Mouse (Mus musculus): ENCODE results near the gene Prpf4b.
"Not testable (repeated sequence)": the region's sequence is repeated elsewhere in the genome, so short reads cannot be mapped to it uniquely, and the experiment has no call there.

The Prpf4b gene

GRCm38 (mm10) chr13:34875166-34875710 is at the start of gene Prpf4b:
Gene Prpf4b, plus strand, starts transcription at chr13:34875302.
- peak; percentile 92 to 94 for DNase-seq

- DNase-seq: no peak
Measured at GRCm38 (mm10) chr13:34826760-34827690, 48.1 kb upstream of the Prpf4b start.

DNA sequence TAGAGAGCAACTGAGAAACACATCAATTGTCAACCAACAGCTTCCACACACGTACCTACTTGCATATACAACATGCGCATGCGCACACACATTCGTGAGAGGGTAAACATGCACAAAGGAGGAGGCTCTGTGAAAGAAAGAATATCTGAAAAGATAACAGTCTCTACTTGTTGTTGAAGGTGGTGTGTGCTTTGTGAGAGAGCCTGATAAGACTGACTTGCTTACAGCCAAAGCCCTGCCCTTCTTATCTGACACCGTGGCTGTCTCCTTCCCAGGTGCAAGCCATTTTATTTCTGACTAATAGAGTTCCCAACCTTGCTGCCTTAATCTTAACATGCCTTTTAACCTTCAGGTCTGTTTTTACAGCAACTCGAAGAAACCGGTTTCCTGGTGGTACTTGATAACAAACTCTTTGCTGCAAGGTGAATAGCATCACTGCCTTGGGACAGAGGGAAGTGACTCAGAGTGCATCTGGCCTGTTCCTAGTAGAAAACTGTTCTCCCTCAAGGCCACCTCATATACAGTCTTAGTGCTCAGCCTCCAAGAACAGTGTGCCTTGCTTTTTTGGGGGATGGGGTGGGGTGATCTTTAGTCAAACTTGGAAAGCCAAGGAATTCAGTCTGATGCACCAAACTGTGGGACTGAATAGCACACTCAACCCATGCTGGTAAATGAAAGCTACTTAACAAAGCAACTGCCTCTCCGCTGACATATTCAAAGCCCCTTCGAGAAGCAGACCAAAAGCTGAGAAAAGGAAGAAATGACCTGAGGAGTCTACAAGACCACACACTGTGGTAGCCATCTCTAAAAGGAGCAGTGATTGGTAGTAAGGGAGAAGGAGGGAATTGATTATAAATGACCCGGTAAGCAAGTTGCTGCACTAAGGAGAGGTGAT is 46.9 kb upstream of the Prpf4b start:
- no peak for DNase-seq

GRCm38 (mm10) chr13:34842851-34843250 is 32.3 kb upstream of the Prpf4b start:
- no peak for DNase-seq

- DNase-seq: no peak
Measured at GRCm38 (mm10) chr13:34850759-34851158, 24.3 kb upstream of the Prpf4b start.

DNA sequence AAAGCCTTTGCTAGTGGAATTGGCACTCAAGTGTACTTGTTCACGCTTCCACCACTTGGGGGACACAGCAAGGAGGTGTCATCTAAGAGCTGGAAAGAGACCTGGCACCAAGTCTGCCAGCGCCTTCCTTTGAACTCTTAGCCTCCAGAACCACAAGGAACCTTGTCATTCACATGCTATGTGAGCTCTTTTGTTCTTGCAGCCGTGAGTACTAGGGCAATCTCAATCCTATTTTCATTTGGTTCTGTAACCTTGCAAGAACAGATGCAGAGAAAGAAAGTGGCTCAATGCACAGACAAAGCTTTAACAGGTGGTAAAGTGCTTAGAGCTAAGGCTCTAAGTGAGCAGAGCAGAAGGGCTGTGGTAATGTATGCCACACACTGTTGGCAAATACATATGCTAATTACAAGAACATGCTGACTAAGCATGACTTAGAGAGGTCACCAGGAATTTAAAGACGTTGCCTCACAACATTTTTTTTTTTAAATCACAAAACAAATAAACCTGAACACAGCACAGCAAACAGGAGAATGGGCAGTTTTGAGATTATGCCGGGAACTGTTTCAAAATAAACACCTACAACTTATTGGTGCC is 23.8 kb upstream of the Prpf4b start:
- DNase-seq: no peak

DNA sequence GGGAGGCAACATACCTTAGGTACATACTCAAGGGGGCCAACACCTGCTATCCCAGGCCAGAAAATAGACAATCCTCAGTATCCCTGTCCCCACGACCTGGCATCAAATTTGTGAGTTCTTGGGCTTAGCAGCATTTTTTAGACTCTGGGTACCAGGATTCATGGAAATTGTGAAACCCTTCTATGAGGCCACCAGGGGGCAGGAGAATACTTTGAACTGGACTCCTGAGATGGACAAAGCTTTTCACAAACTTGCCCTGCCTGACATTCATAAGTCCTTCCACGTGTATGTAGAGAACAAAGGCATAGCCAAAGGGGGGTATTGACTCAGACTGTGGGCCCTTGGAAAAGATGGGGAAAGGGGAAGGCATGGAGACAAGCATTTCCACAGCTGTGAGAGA is 17.6 kb upstream of the Prpf4b start:
- peak in 1 of 2 experiments; percentile 45 for DNase-seq

- DNase-seq: no peak
Measured at GRCm38 (mm10) chr13:34859406-34859805, 15.7 kb upstream of the Prpf4b start.

DNA sequence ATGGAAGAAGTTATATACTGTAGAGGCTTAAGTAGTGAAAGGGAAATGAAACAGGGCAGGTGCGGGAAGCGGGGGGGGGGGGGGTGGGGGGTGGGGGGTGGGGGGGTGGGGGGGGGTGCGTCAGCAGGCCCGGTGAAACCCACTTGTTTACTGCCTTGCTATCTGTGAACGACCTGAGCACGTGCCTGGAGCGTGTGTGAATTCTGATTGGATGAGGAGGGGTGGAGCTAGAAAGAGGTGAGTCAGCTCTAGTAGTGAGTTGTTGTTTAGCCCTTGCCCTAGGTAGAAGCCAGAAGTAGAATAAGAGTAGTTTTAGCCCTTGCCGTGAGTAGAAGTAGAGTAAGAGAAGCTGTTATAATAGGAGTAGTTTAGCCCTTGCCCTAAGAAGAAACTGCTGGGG is 13.9 kb upstream of the Prpf4b start:
- not testable (repeated sequence) for DNase-seq

- peak in 1 of 2 experiments; percentile 48 for DNase-seq
Measured at GRCm38 (mm10) chr13:34864420-34865169, 10.5 kb upstream of the Prpf4b start.

DNA sequence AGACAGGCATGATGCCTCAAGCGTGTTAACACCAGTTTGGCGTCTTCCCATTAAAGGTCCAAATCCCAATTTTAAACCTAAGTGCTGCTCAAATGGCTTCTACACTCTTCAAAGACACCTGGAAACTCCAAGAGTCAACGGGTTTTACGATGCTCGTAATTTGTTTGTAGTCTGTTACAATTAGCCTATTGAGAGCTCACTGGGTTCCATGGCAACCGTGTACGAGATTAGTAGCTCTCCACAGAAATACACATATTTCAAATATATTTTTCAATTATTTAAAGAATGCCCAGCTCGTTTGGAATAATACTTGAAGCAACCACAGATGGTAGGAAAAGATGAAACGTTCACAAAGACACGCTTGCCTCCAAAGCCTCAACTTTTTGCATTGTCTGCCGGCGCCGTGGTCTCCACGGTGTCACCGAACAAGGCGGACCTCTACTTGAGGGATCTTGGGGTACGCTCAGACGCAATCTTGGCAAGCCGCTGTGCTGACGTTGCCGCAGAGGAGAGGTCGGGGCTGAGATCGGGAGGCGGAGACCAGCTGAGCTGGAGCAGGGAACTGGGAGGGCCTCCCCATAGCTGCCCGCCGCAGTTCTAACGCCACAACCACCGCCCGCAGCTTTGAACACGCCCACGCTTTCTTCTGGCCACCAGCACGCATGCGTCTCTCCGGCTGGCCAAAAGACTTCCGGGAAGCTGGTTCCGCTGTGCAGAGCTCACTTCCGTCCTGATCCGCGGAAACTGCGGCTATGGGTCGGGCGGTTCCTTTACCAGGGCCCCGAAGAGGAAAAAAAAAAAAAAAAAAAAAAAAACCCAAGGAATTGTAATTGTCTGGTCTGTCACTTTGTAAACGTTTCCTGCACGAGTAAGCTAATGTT is 1.1 kb upstream of the Prpf4b start:
- DNase-seq: peak; percentile 97

DNA sequence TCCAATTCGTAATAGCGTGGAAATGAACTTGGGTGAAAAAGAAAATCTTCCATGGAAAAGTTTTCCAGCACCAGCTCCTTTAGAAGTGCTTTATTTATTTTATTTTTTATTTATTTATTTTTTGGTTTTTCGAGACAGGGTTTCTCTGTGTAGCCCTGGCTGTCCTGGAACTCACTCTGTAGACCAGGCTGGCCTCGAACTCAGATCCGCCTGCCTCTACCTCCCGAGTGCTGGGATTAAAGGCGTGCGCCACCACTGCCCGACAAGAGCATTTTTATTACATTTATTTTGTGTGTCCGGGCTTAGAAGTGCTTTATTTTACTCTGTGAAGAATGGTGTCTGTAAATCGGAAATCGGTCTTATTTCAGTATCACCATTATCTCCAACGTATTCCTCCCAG is 366 bp upstream of the Prpf4b start:
- DNase-seq: not testable (repeated sequence)

- peak; percentile 67 to 72 for DNase-seq
Measured at GRCm38 (mm10) chr13:34875741-34876445, 791 bp downstream of the Prpf4b start.

DNA sequence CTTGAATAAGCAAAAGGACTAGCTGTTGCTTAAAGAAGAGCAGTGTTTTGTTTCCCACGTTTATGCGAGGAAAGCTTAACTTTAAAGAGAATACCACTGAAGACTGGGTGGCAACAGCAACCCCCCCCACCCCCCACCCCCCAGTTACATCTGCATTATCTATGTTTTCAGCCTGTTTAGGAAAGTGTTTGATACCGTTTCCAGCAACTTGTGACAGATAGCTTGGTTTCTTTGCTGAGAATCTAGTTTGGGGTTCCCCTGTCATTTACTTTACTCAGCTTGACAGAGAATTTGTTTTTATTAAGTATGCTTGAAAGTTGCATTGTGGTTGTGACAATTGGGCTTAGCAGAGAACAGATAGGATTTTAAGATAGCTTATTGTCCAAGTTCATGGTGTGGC is 1.4 kb downstream of the Prpf4b start:
- no peak for DNase-seq

- DNase-seq: no peak
Measured at GRCm38 (mm10) chr13:34892871-34893270, 17.8 kb downstream of the Prpf4b start.

DNA sequence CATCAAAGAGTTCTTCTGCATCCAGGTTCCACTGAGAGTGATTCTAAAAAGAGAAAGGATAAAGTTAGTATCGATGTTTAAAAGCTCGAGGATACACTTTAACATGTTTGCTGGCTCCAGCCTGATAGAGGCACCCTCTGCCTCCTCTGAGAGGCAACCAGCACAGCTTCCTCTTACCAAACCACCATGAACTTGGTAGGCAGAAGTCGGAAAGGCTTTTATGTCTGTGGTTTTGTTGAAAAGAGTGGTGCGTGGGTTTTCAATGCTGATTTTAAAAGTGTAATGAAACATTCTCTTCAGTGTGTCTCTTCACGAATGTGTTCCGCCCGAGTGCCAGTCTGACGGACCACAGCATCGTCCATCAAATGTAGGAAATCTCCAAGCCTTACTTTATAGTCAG is 39.5 kb downstream of the Prpf4b start:
- no peak for DNase-seq

- DNase-seq: no peak
Measured at GRCm38 (mm10) chr13:34916520-34917167, 41.5 kb downstream of the Prpf4b start.

DNA sequence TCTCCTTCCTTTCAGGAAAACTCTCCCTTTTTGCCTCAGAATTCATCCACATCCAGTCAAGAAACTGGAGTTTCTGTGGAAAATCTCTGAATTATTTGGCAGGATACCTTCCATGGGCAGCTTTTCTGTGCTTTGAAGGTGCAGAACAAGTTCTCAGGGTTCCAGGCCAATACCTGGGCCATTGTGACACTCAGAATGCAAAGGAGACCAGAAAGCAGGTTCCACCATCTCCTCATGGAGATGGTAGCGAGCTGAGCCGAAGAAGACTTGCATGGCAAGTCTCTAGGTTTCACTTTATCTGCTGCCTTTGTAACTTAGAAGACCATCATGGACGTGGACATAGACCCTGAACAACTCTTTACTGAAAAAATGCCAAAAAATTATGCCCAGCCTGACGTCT is 49.1 kb downstream of the Prpf4b start, which contains the start of the genes Fam217a and 4933417A18Rik:
Gene Fam217a (minus strand): TSS at position 101 of the 400 bp plus-strand sequence.
Gene 4933417A18Rik (plus strand): TSS at position 200 of the 400 bp plus-strand sequence.
- no peak for DNase-seq

DNA sequence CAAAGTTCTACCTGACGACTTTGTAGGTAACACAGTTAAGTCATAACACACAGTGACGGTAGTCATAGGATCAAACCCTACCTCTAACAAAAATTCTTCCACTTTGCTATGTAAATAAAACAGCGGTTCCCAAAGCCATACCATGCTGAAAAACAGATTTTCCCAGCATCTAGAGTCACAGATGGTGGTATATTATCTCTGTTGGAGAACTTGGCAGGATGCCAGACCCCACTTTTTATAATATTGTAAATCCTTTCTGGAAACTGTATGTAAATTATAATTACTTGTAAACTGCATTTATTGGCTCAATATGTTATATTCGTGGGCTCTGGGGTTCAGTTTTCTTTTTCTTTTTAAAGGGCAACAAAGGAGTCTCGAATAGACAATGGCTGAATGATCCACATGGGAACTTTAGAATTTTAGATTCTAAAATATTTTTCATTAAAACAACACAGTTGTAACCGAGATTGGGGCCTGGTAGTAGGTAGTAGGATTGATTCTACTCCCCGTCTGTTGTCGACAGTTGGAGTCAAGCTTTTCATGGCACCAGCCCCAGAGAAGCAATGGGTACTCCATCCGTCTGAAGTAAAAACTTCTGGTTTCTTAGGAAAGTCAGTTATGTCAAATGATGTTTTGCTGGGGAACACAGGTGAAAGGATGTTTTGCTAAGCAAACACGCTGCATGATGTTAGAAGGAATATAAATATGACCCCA is 60.0 kb downstream of the Prpf4b start:
- DNase-seq: no peak

Data from lung, adult 18-20 months (tissue).